Mouse (Mus musculus): ENCODE measurements at regions not wholly inside any gene's neighbourhood (a gene's known extent, or its start where the extent isn't known, plus 50 kb on each side); places are given as distances from the start of the nearest gene placed in this dataset.

GRCm38 (mm10) chr7:124593462-124593861, 610.8 kb downstream of the Hs3st4 start:
- no peak for TF ChIP-seq USF1 (IDR thresholded peaks at IDR 0.05; ENCODE audit: low read depth)
- no peak for TF ChIP-seq CEBPB (IDR thresholded peaks at IDR 0.05; ENCODE audit: low read depth)
- no peak for TF ChIP-seq CTCF (IDR thresholded peaks at IDR 0.05; ENCODE audit: control insufficient read depth, insufficient read depth, insufficient read length)
- TF ChIP-seq MAX (IDR thresholded peaks at IDR 0.05) = no peak
- TF ChIP-seq MYOD1 (IDR thresholded peaks at IDR 0.05; ENCODE audit: control insufficient read depth, insufficient read length, low read depth) = no peak
- TF ChIP-seq MYOG (IDR thresholded peaks at IDR 0.05; ENCODE audit: control insufficient read depth, extremely low read depth, insufficient read length) = no peak
- no peak for TF ChIP-seq FOSL1 (IDR thresholded peaks at IDR 0.05; ENCODE audit: insufficient read depth, low read length, poor library complexity, severe bottlenecking)

Measured in C2C12 (cell line).